Mouse (Mus musculus) MEL (cell line): ENCODE results near the gene Osbpl8. TPM values are rescaled to one million over a fixed set of nuclear protein-coding genes. Genes with fewer than 3 reads are reported as not detected.

Experiments used
- DNase-seq: peaks from one replicate; pipeline ENCODE4 v3.0.0; 2011; ENCODE audit warnings: low read depth, low spot score
- H3K27ac ChIP-seq: 2 replicates; pipeline ENCODE4 v1.5.1; 2012; ENCODE audit warnings: low read depth, mild to moderate bottlenecking, control low read depth, low read length, moderate library complexity; ENCODE audit not compliant: control insufficient read depth
- H3K27me3 ChIP-seq, 2 experiments: fragments of 150-350 bp in 1 of 2; sonication (generic) in 1 of 2; 2 replicates each; pipeline ENCODE4 v1.6.1; 2012; ENCODE audit warnings: low read length in 2 of 2, mild to moderate bottlenecking in 2 of 2, improper control_type of control experiment in 1 of 2, moderate library complexity in 1 of 2; ENCODE audit not compliant: insufficient read depth in 2 of 2, control insufficient read depth in 1 of 2
- H3K36me3 ChIP-seq, 2 experiments: 2 replicates each; pipeline ENCODE4 v1.6.1; 2012 to 2014; ENCODE audit warnings: low read length in 2 of 2, improper control_type of control experiment in 1 of 2, inconsistent platforms in 1 of 2, mild to moderate bottlenecking in 1 of 2; ENCODE audit not compliant: insufficient read depth in 2 of 2, control insufficient read depth in 1 of 2
- H3K4me1 ChIP-seq, 2 experiments: fragments of 150-350 bp in 1 of 2; sonication (generic) in 1 of 2; 2 replicates each; pipeline ENCODE4 v1.6.1; 2012; ENCODE audit warnings: low read length in 2 of 2, improper control_type of control experiment in 1 of 2, mild to moderate bottlenecking in 1 of 2; ENCODE audit not compliant: insufficient read depth in 2 of 2, control insufficient read depth in 1 of 2
- H3K4me3 ChIP-seq, 2 experiments: fragments of 150-350 bp in 1 of 2; sonication (generic) in 1 of 2; 2 replicates each; pipeline ENCODE4 v1.5.1; 2012; ENCODE audit warnings: low read depth in 2 of 2, low read length in 2 of 2, mild to moderate bottlenecking in 2 of 2, moderate library complexity in 2 of 2, control low read depth in 1 of 2, improper control_type of control experiment in 1 of 2; ENCODE audit not compliant: control insufficient read depth in 1 of 2, insufficient read depth in 1 of 2
- H3K79me2 ChIP-seq: 2 replicates; pipeline ENCODE4 v1.6.1; 2012; ENCODE audit warnings: mild to moderate bottlenecking, low read length, moderate library complexity; ENCODE audit not compliant: control insufficient read depth, poor library complexity, insufficient read depth
- H3K9ac ChIP-seq: 2 replicates; pipeline ENCODE4 v1.6.1; 2012; ENCODE audit warnings: low read depth, mild to moderate bottlenecking, control low read depth, low read length, moderate library complexity; ENCODE audit not compliant: control insufficient read depth, poor library complexity, severe bottlenecking
- H3K9me3 ChIP-seq: fragments of 150-350 bp; sonication (generic); replicated peaks from 2 replicates; pipeline ENCODE4 v1.6.1; 2012; ENCODE audit warnings: mild to moderate bottlenecking, low read length, improper control_type of control experiment, moderate library complexity; ENCODE audit not compliant: insufficient read depth
- CHD1 ChIP-seq: IDR thresholded peaks from 2 replicates; pipeline ENCODE4 v1.6.1; 2012; ENCODE audit warnings: low read depth, mild to moderate bottlenecking, inconsistent platforms, low read length, improper control_type of control experiment
- CTCF ChIP-seq, 3 experiments: IDR thresholded peaks in 2 of 3; conservative IDR thresholded peaks in 1 of 3; 2 replicates each; pipeline ENCODE4 v1.5.1; 2011 to 2012; ENCODE audit warnings: low read length in 3 of 3, low read depth in 2 of 3, mild to moderate bottlenecking in 2 of 3, improper control_type of control experiment in 1 of 3, inconsistent platforms in 1 of 3, mixed read lengths in 1 of 3, moderate library complexity in 1 of 3; ENCODE audit not compliant: control insufficient read depth in 1 of 3, insufficient read depth in 1 of 3, poor library complexity in 1 of 3, severe bottlenecking in 1 of 3
- E2F4 ChIP-seq: IDR thresholded peaks from 2 replicates; pipeline ENCODE4 v1.6.1; 2011; ENCODE audit warnings: low read depth, low read length, improper control_type of control experiment, borderline replicate concordance
- ELF1 ChIP-seq: IDR thresholded peaks from 2 replicates; pipeline ENCODE4 v1.6.1; 2014; ENCODE audit warnings: low read depth, mild to moderate bottlenecking, inconsistent platforms, low read length, improper control_type of control experiment, moderate library complexity
- GABPA ChIP-seq: IDR thresholded peaks from 2 replicates; pipeline ENCODE4 v1.6.1; 2012; ENCODE audit warnings: low read depth, mild to moderate bottlenecking, inconsistent platforms, low read length, improper control_type of control experiment, moderate library complexity
- GATA1 ChIP-seq: IDR thresholded peaks from 2 replicates; pipeline ENCODE4 v1.6.1; 2011; ENCODE audit warnings: low read depth, low read length, improper control_type of control experiment
- HCFC1 ChIP-seq: IDR thresholded peaks from 2 replicates; pipeline ENCODE4 v1.6.1; 2012; ENCODE audit warnings: low read depth, mild to moderate bottlenecking, inconsistent platforms, low read length, improper control_type of control experiment, moderate library complexity
- JUND ChIP-seq: IDR thresholded peaks from 2 replicates; pipeline ENCODE4 v1.6.1; 2011; ENCODE audit warnings: low read depth, mild to moderate bottlenecking, improper control_type of control experiment, low read length
- KAT2A ChIP-seq: conservative IDR thresholded peaks from 2 replicates; pipeline ENCODE4 v1.6.1; 2012; ENCODE audit warnings: low read depth, low read length, improper control_type of control experiment, inconsistent platforms
- MAX ChIP-seq: IDR thresholded peaks from 2 replicates; pipeline ENCODE4 v1.6.1; 2011; ENCODE audit warnings: low read length, improper control_type of control experiment
- MAZ ChIP-seq: IDR thresholded peaks from 2 replicates; pipeline ENCODE4 v1.6.1; 2012; ENCODE audit warnings: low read depth, mild to moderate bottlenecking, inconsistent platforms, low read length, improper control_type of control experiment
- MYB ChIP-seq: IDR thresholded peaks from 2 replicates; pipeline ENCODE4 v1.6.1; 2011; ENCODE audit warnings: mild to moderate bottlenecking, low read depth, low read length, improper control_type of control experiment
- NELFE ChIP-seq: IDR thresholded peaks from 2 replicates; pipeline ENCODE4 v1.6.1; 2011; ENCODE audit warnings: low read depth, low read length, improper control_type of control experiment
- NRF1 ChIP-seq: IDR thresholded peaks from 2 replicates; pipeline ENCODE4 v1.6.1; 2014; ENCODE audit warnings: low read depth, mild to moderate bottlenecking, inconsistent platforms, low read length, improper control_type of control experiment, moderate library complexity; ENCODE audit not compliant: poor library complexity, insufficient read depth, severe bottlenecking
- POLR2AphosphoS5 ChIP-seq: IDR thresholded peaks from 2 replicates; pipeline ENCODE4 v1.6.1; 2012; ENCODE audit warnings: low read depth, borderline replicate concordance, mild to moderate bottlenecking, inconsistent platforms, low read length, moderate library complexity, mixed read lengths
- TCF12 ChIP-seq: IDR thresholded peaks from 2 replicates; pipeline ENCODE4 v1.6.1; 2014; ENCODE audit warnings: low read depth, mild to moderate bottlenecking, inconsistent platforms, low read length, improper control_type of control experiment, moderate library complexity
- UBTF ChIP-seq: IDR thresholded peaks from 2 replicates; pipeline ENCODE4 v1.6.1; 2012; ENCODE audit warnings: low read depth, mild to moderate bottlenecking, inconsistent platforms, low read length, improper control_type of control experiment, moderate library complexity, borderline replicate concordance; ENCODE audit not compliant: insufficient read depth
- ZC3H11A ChIP-seq: IDR thresholded peaks from 2 replicates; pipeline ENCODE4 v1.6.1; 2012; ENCODE audit warnings: low read depth, mild to moderate bottlenecking, inconsistent platforms, low read length, improper control_type of control experiment
- ZKSCAN1 ChIP-seq: IDR thresholded peaks from 2 replicates; pipeline ENCODE4 v1.6.1; 2012; ENCODE audit warnings: low read depth, mild to moderate bottlenecking, inconsistent platforms, low read length, improper control_type of control experiment, moderate library complexity
- polyA plus RNA-seq, 2 experiments: library from polyadenylated mRNA; stranded (reverse) in 1 of 2; unstranded in 1 of 2; fragments of >175 nt in 1 of 2; fragments of >200 nt in 1 of 2; gene quantifications; 2 replicates each; pipeline versions ENCODE4 v1.2.1 to v1.2.4; 2012; ENCODE audit warnings: low replicate concordance in 2 of 2, low read depth in 1 of 2; ENCODE audit not compliant: insufficient read length in 2 of 2, insufficient read depth in 1 of 2, missing spikeins in 1 of 2
- total RNA-seq: library from RNA; depleted of rRNA; stranded (reverse); fragments of 300-350 nt; gene quantifications from 2 replicates; pipeline ENCODE4 v1.2.3, GENCODE M21; 2012

Osbpl8 gene
- total and polyA plus RNA-seq, 3 experiments: 26.2 to 44.8 (median 33.4) TPM

- Histone ChIP-seq H3K9me3 (no peaks in the 10 kb centered on the region), H3K4me3 (no peak overlapping the region), H3K4me1 (peaks cover 3 to 6% of the 10 kb centered on the region in 2 experiments; a peak in 3 of 4 replicates), H3K27me3 (no peaks in the 10 kb centered on the region), H3K9ac (no peak overlapping the region), H3K27ac (no peak overlapping the region), H3K79me2 (no peaks in the 10 kb centered on the region), H3K36me3 (no peaks in the 10 kb centered on the region; a peak in 1 of 4 replicates)
- DNase-seq: no peak
- TF ChIP-seq KAT2A: no peak
These were observed 31.3 kb upstream of the Osbpl8 start for GRCm38 (mm10) chr10:111133271-111133670.

- DNase-seq: no peak
- H3K79me2 ChIP-seq: no peaks in the 10 kb centered on the region
- no peaks in the 10 kb centered on the region for H3K9me3 ChIP-seq
- no peaks in the 10 kb centered on the region; a peak in 1 of 4 replicates for H3K36me3 ChIP-seq
- no peak overlapping the region for H3K27ac ChIP-seq
- H3K9ac ChIP-seq: no peak overlapping the region
- peaks cover 2 to 3% of the 10 kb centered on the region in 2 experiments; a peak in 1 of 4 replicates for H3K4me1 ChIP-seq
- H3K27me3 ChIP-seq: no peaks in the 10 kb centered on the region
- no peak overlapping the region for H3K4me3 ChIP-seq
- TF ChIP-seq KAT2A (no peak), NELFE (no peak), MAZ (no peak), JUND (no peak), GABPA (no peak), ZC3H11A (no peak), CHD1 (no peak), MYB (no peak), GATA1 (no peak), NRF1 (no peak), UBTF (no peak), ELF1 (no peak), HCFC1 (no peak), CTCF (IDR thresholded peaks at IDR 0.05 in 2 of 3, conservative IDR thresholded peaks at IDR 0.05 in 1 of 3; ENCODE audit: control insufficient read depth in 1 of 3, insufficient read depth in 1 of 3, low read depth in 2 of 3, low read length in 3 of 3, poor library complexity in 1 of 3, severe bottlenecking in 1 of 3) (no peak), ZKSCAN1 (no peak), E2F4 (no peak), MAX (no peak), TCF12 (no peak), POLR2AphosphoS5 (no peak)
- TF ChIP-seq, all 39 proteins: peak for 0
These were observed 30.6 kb upstream of the Osbpl8 start for GRCm38 (mm10) chr10:111133936-111134335.
